Mouse (Mus musculus): ENCODE measurements around the gene Alb.

Gene Alb

GRCm38 (mm10) chr5:90460619-90461018 lies at the start of gene Alb:
Gene Alb (plus strand): TSS chr5:90460897.
- DNase-seq (ENCODE audit: low read depth): no peak

GRCm38 (mm10) chr5:90414142-90414924 lies 46.4 kb upstream of the Alb start:
- DNase-seq (ENCODE audit: low read depth): no peak

GRCm38 (mm10) chr5:90414925-90415295 lies 45.8 kb upstream of the Alb start:
- no peak for DNase-seq (ENCODE audit: low read depth)

- no peak for DNase-seq (ENCODE audit: low read depth)
Observed at GRCm38 (mm10) chr5:90424625-90425024, 36.1 kb upstream of the Alb start.

GRCm38 (mm10) chr5:90425191-90425590 lies 35.5 kb upstream of the Alb start:
- DNase-seq (ENCODE audit: low read depth): no peak

- no peak for DNase-seq (ENCODE audit: low read depth)
Observed at GRCm38 (mm10) chr5:90431053-90431452, 29.6 kb upstream of the Alb start.

GRCm38 (mm10) chr5:90439157-90439556 lies 21.5 kb upstream of the Alb start:
- no peak for DNase-seq (ENCODE audit: low read depth)

GRCm38 (mm10) chr5:90447577-90447976 lies 13.1 kb upstream of the Alb start:
- no peak for DNase-seq (ENCODE audit: low read depth)

GRCm38 (mm10) chr5:90449961-90450360 lies 10.7 kb upstream of the Alb start:
- no peak for DNase-seq (ENCODE audit: low read depth)

- DNase-seq (ENCODE audit: low read depth): no peak
Observed at GRCm38 (mm10) chr5:90452711-90453110, 8.0 kb upstream of the Alb start.

GRCm38 (mm10) chr5:90457241-90457640 lies 3.5 kb upstream of the Alb start:
- DNase-seq (ENCODE audit: low read depth): no peak

- no peak for DNase-seq (ENCODE audit: low read depth)
Observed at GRCm38 (mm10) chr5:90458727-90459126, 2.0 kb upstream of the Alb start.

GRCm38 (mm10) chr5:90466806-90467205 lies 6.1 kb downstream of the Alb start:
- no peak for DNase-seq (ENCODE audit: low read depth)

- no peak for DNase-seq (ENCODE audit: low read depth)
Observed at GRCm38 (mm10) chr5:90467245-90467644, 6.5 kb downstream of the Alb start.

GRCm38 (mm10) chr5:90470836-90471235 lies 10.1 kb downstream of the Alb start:
- no peak for DNase-seq (ENCODE audit: low read depth)

GRCm38 (mm10) chr5:90473902-90474301 lies 13.2 kb downstream of the Alb start:
- no peak for DNase-seq (ENCODE audit: low read depth)

- DNase-seq (ENCODE audit: low read depth): no peak
Observed at GRCm38 (mm10) chr5:90474369-90474768, 13.7 kb downstream of the Alb start.

GRCm38 (mm10) chr5:90476741-90477140 lies 16.0 kb downstream of the Alb start:
- no peak for DNase-seq (ENCODE audit: low read depth)

GRCm38 (mm10) chr5:90477308-90478140 lies 16.8 kb downstream of the Alb start:
- DNase-seq (ENCODE audit: low read depth): no peak

- DNase-seq (ENCODE audit: low read depth): no peak
Observed at GRCm38 (mm10) chr5:90478886-90479285, 18.2 kb downstream of the Alb start.

GRCm38 (mm10) chr5:90485597-90485996 lies 24.9 kb downstream of the Alb start:
- DNase-seq (ENCODE audit: low read depth): no peak

GRCm38 (mm10) chr5:90488323-90488722 lies 27.6 kb downstream of the Alb start:
- no peak for DNase-seq (ENCODE audit: low read depth)

GRCm38 (mm10) chr5:90490518-90490917 lies 29.8 kb downstream of the Alb start, which contains the start of gene Afp:
Gene Afp (plus strand): TSS chr5:90490737.
- DNase-seq (ENCODE audit: low read depth): no peak
